Mouse (Mus musculus) liver, embryonic 13.5 days (tissue): ENCODE data around the gene Vmn1r2. TPM values are rescaled to one million over a fixed set of nuclear protein-coding genes. Genes with fewer than 3 reads are reported as not detected.
"Not testable (repeated sequence)": the region's sequence is repeated elsewhere in the genome, so short reads cannot be mapped to it uniquely, and the experiment has no call there.

Source experiments
- ATAC-seq: fragments of 200-750 bp; cut with Nextera tagmentation; 2 replicates; pipeline ENCODE4 v1.8.0; 2017; ENCODE audit warnings: low read depth, mild to moderate bottlenecking, moderate number of reproducible peaks, moderate library complexity
- DNase-seq: peaks from one replicate; pipeline ENCODE4 v3.0.0; 2022
- H3K27ac ChIP-seq: fragments of 300-500 bp; sonication (generic); 2 replicates; pipeline ENCODE4 v1.5.1; 2015; ENCODE audit warnings: moderate library complexity, mild to moderate bottlenecking, inconsistent platforms
- H3K27me3 ChIP-seq: fragments of 300-500 bp; sonication (generic); 2 replicates; pipeline ENCODE4 v1.6.1; 2015; ENCODE audit warnings: mild to moderate bottlenecking, inconsistent platforms
- H3K36me3 ChIP-seq: fragments of 300-500 bp; sonication (generic); 2 replicates; pipeline ENCODE4 v1.6.1; 2015; ENCODE audit warnings: mild to moderate bottlenecking, inconsistent platforms
- H3K4me1 ChIP-seq: fragments of 300-500 bp; sonication (generic); replicated peaks from 2 replicates; pipeline ENCODE4 v1.6.1; 2015; ENCODE audit warnings: inconsistent platforms
- H3K4me2 ChIP-seq: fragments of 300-500 bp; sonication (generic); 2 replicates; pipeline ENCODE4 v1.6.1; 2015; ENCODE audit warnings: inconsistent platforms, mild to moderate bottlenecking, moderate library complexity
- H3K4me3 ChIP-seq: fragments of 300-500 bp; sonication (generic); replicated peaks from 2 replicates; pipeline ENCODE4 v1.5.1; 2015; ENCODE audit warnings: mild to moderate bottlenecking, inconsistent platforms
- H3K9ac ChIP-seq: fragments of 300-500 bp; sonication (generic); 2 replicates; pipeline ENCODE4 v1.6.1; 2015; ENCODE audit warnings: mild to moderate bottlenecking, inconsistent platforms
- H3K9me3 ChIP-seq: fragments of 300-500 bp; sonication (generic); replicated peaks from 2 replicates; pipeline ENCODE4 v1.6.1; 2016; ENCODE audit warnings: inconsistent platforms
- WGBS: fragments of 180-500 bp; shearing (Covaris S2); methylation state at CpG from one replicate; pipeline ENCODE4 v1.1.7; 2015; ENCODE audit not compliant: insufficient replicate concordance; 5-methylcytosine and 5-hydroxymethylcytosine counted together
- polyA plus RNA-seq: library from polyadenylated mRNA; unstranded; fragments of >200 nt; fragmentation: Nextera tagmentation; extraction: Ambion mirVana; gene quantifications from 2 replicates; pipeline ENCODE4 v1.2.1, GENCODE M21; 2015

The Vmn1r2 gene
- not detected in 2 replicates for polyA plus RNA-seq

GRCm38 (mm10) chr4:3167020-3167419 is at the start of gene Vmn1r2:
Gene Vmn1r2 (plus strand): TSS chr4:3167320.
- H3K4me3 ChIP-seq, H3K27ac ChIP-seq, DNase-seq, H3K9ac ChIP-seq, H3K4me2 ChIP-seq, H3K27me3 ChIP-seq, H3K36me3 ChIP-seq, ATAC-seq, H3K4me1 ChIP-seq, H3K9me3 ChIP-seq: not testable (repeated sequence)
- no CpG with 5 or more reads among the region's 1 CpGs for WGBS

- H3K27ac ChIP-seq, H3K4me3 ChIP-seq, H3K36me3 ChIP-seq, H3K27me3 ChIP-seq, H3K4me2 ChIP-seq, H3K9me3 ChIP-seq, H3K4me1 ChIP-seq, ATAC-seq, DNase-seq, H3K9ac ChIP-seq: not testable (repeated sequence)
- WGBS: no CpG with 5 or more reads among the region's 3 CpGs
These were observed 19.2 kb upstream of the Vmn1r2 start for GRCm38 (mm10) chr4:3147926-3148325.

- not testable (repeated sequence) for H3K4me2 ChIP-seq, H3K9ac ChIP-seq, H3K4me3 ChIP-seq, ATAC-seq, H3K9me3 ChIP-seq, H3K36me3 ChIP-seq, DNase-seq, H3K4me1 ChIP-seq, H3K27ac ChIP-seq, H3K27me3 ChIP-seq
- WGBS: 54% methylated on average over 2 of the region's 2 CpGs
These were observed 13.8 kb upstream of the Vmn1r2 start for GRCm38 (mm10) chr4:3153320-3153719.

- H3K9me3 ChIP-seq, H3K27me3 ChIP-seq, H3K36me3 ChIP-seq, H3K9ac ChIP-seq, ATAC-seq, H3K4me1 ChIP-seq, H3K27ac ChIP-seq, H3K4me3 ChIP-seq, DNase-seq, H3K4me2 ChIP-seq: not testable (repeated sequence)
These were observed 2.7 kb upstream of the Vmn1r2 start for GRCm38 (mm10) chr4:3164429-3164828.

- Histone ChIP-seq H3K9ac (no peak overlapping the region), H3K4me3 (no peak overlapping the region), H3K4me2 (no peak overlapping the region), H3K9me3 (no peaks in the 10 kb centered on the region), H3K4me1 (no peaks in the 10 kb centered on the region), H3K27me3 (no peaks in the 10 kb centered on the region), H3K36me3 (no peaks in the 10 kb centered on the region), H3K27ac (no peak overlapping the region)
- ATAC-seq (no peak), DNase-seq (no peak)
- WGBS: 74% methylated on average over 4 of the region's 4 CpGs
These were observed 2.1 kb upstream of the Vmn1r2 start for GRCm38 (mm10) chr4:3165046-3165445.

DNA sequence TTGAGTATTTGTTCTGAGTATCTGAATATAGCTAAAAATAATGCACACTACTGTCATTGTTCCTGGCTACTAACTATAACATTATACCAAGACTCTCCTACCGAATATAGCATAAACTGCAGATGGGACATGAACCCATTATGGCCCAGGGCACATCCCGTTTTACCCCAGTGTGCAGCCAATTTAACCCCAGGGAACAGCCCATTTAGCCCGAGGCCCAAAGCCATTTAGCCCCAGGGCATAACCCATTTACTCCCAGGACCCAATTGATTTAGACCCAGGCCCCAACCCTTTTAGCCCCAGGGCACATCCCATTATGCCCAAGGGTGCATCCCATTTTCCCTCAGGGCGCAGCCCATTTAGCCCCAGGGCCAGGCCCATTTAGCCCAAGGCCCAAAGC is 7.5 kb downstream of the Vmn1r2 start:
- not testable (repeated sequence) for H3K9ac ChIP-seq, H3K4me1 ChIP-seq, ATAC-seq, H3K9me3 ChIP-seq, H3K36me3 ChIP-seq, DNase-seq, H3K27me3 ChIP-seq, H3K27ac ChIP-seq, H3K4me3 ChIP-seq, H3K4me2 ChIP-seq
- 65% methylated on average over 4 of the region's 4 CpGs for WGBS

DNA sequence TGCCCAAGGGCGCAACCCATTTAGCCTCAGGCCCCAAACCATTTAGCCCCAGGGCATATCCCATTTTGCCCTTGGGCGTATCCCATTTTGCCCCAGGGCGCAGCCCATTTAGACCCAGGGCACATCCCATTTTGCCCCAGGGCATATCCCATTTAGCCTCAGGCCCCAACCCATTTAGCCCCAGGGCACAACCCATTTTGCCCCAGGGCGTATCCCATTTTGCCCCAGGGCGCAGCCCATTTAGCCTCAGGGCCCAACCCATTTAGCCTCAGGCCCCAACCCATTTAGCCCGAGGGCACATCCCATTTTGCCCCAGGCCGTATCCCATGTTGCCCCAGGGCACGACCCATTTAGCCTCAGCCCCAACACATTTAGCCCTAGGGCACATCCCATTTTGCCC is 8.6 kb downstream of the Vmn1r2 start:
- WGBS: 84% methylated on average over 7 of the region's 8 CpGs
- not testable (repeated sequence) for DNase-seq, H3K27ac ChIP-seq, ATAC-seq, H3K27me3 ChIP-seq, H3K4me3 ChIP-seq, H3K4me1 ChIP-seq, H3K9ac ChIP-seq, H3K9me3 ChIP-seq, H3K4me2 ChIP-seq, H3K36me3 ChIP-seq

DNA sequence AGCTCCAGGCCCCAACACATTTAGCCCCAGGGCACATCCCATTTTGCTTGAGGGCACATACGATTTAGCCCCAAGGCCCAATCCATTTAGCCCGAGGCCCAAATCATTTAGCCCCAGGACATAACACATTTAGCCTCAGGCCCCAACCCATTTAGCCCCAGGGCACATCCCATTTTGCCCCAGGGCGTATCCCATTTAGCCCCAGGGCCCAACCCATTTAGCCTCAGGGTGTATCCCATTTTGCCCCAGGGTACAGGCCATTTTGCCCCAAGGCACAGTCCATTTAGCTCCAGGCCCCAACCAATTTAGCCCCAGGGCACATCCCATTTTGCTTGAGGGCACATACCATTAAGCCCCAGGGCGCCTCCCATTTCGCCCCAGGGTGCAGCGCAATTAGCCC is 9.1 kb downstream of the Vmn1r2 start:
- not testable (repeated sequence) for H3K4me2 ChIP-seq, H3K36me3 ChIP-seq, H3K27ac ChIP-seq, H3K9ac ChIP-seq, H3K4me1 ChIP-seq, DNase-seq, H3K4me3 ChIP-seq, H3K27me3 ChIP-seq, ATAC-seq, H3K9me3 ChIP-seq
- WGBS: 82% methylated on average over 6 of the region's 6 CpGs

DNA sequence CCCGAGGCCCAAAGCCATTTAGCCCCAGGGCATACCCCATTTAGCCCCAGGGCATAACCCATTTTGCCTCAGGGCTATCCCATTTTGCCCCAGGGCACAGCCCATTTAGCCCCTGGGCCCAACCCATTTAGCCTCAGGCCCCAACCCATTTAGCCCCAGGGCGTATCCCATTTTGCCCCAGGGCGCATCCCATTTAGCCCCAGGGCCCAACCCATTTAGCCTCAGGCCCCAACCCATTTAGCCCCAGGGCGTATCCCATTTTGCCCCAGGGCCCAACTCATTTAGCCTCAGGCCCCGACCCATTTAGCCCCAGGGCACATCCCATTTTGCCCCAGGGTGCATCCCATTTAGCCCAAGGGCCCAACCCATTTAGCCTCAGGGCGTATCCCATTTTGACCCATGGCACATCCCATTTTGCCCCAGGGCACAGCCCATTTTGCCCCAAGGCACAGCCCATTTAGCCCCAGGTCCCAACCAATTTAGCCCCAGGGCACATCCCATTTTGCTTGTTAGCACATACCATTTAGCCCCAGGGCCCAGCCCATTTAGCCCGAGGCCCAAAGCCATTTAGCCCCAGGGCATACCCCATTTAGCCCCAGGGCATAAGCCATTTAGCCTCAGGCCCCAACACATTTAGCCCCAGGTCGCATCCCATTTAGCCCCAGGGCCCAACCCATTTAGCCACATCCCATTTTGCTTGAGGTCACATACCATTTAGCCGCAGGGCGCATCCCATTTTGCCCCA is 9.8 kb downstream of the Vmn1r2 start:
- not testable (repeated sequence) for H3K4me2 ChIP-seq, DNase-seq, ATAC-seq, H3K4me1 ChIP-seq, H3K4me3 ChIP-seq, H3K27ac ChIP-seq, H3K27me3 ChIP-seq, H3K36me3 ChIP-seq, H3K9ac ChIP-seq, H3K9me3 ChIP-seq
- WGBS: 81% methylated on average over 10 of the region's 10 CpGs

- 62% methylated on average over 1 of the region's 1 CpGs for WGBS
- H3K4me3 ChIP-seq: not testable (repeated sequence)
These were observed 18.1 kb downstream of the Vmn1r2 start, which contains the start of gene Vmn1r3 for GRCm38 (mm10) chr4:3185258-3185657. Gene Vmn1r3 (minus strand): TSS chr4:3185358.

GRCm38 (mm10) chr4:3209643-3210217 is 42.6 kb downstream of the Vmn1r2 start:
- not testable (repeated sequence) for H3K9ac ChIP-seq, H3K36me3 ChIP-seq, H3K4me1 ChIP-seq, H3K4me3 ChIP-seq, H3K4me2 ChIP-seq, H3K9me3 ChIP-seq, DNase-seq, H3K27me3 ChIP-seq, H3K27ac ChIP-seq
- ATAC-seq: peak; percentile 97
- WGBS: 26% methylated on average over 1 of the region's 1 CpGs

More at GRCm38 (mm10) chr4:3185258-3185657, 18.1 kb downstream of the Vmn1r2 start, which contains the start of gene Vmn1r3:
- not testable (repeated sequence) for H3K27ac ChIP-seq, DNase-seq, H3K4me1 ChIP-seq, H3K4me2 ChIP-seq, H3K36me3 ChIP-seq, H3K9me3 ChIP-seq, ATAC-seq, H3K27me3 ChIP-seq, H3K9ac ChIP-seq

DNA sequence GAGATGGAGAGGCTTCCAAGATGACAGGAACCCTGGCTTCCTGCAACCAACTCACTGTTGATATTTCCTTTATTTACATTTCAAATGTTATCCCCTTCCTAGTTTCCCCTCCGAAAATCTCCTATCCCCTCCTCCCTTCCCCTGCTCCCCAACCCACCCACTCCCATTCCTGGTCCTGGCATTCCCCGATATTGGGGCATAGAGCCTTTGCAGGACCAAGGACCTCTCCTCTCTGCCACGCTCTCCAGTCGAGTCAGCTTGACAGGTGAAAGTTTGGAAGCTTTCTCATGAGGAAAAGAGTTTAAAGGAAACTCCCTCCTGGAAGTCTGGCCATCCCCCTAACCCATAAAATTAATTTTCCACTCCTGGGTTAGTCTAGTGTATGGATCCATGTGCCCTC is 46.2 kb downstream of the Vmn1r2 start:
- H3K9ac ChIP-seq, H3K4me1 ChIP-seq, H3K27me3 ChIP-seq, H3K9me3 ChIP-seq, H3K27ac ChIP-seq, ATAC-seq, H3K4me2 ChIP-seq, H3K4me3 ChIP-seq, H3K36me3 ChIP-seq, DNase-seq: not testable (repeated sequence)
- 64% methylated on average over 3 of the region's 4 CpGs for WGBS
